Mouse (Mus musculus): ENCODE measurements at regions not wholly inside any gene's neighbourhood (a gene's known extent, or its start where the extent isn't known, plus 50 kb on each side); places are given as distances from the start of the nearest gene placed in this dataset.
A peak's percentile ranks its signal among the peaks of the same experiment; 100 is the strongest.

- no peak for DNase-seq (ENCODE audit: low spot score in 2 of 2)
These were observed 164.0 kb upstream of the Slc24a3 start for GRCm38 (mm10) chr2:145003509-145003908.

GRCm38 (mm10) chr2:145010674-145011073 is 156.9 kb upstream of the Slc24a3 start:
- DNase-seq (ENCODE audit: low spot score in 2 of 2), result no peak

GRCm38 (mm10) chr2:145011221-145011620 is 156.3 kb upstream of the Slc24a3 start:
- DNase-seq (ENCODE audit: low spot score in 2 of 2), result no peak

- no peak for DNase-seq (ENCODE audit: low spot score in 2 of 2)
These were observed 151.6 kb upstream of the Slc24a3 start for GRCm38 (mm10) chr2:145015951-145016350.

GRCm38 (mm10) chr2:145016939-145017338 is 150.6 kb upstream of the Slc24a3 start:
- DNase-seq (ENCODE audit: low spot score in 2 of 2), result no peak

- DNase-seq (ENCODE audit: low spot score in 2 of 2), result no peak
These were observed 149.9 kb upstream of the Slc24a3 start for GRCm38 (mm10) chr2:145017625-145018167.

GRCm38 (mm10) chr2:145047743-145048142 is 119.8 kb upstream of the Slc24a3 start:
- no peak for DNase-seq (ENCODE audit: low spot score in 2 of 2)

- DNase-seq (ENCODE audit: low spot score in 2 of 2), result no peak
These were observed 117.7 kb upstream of the Slc24a3 start for GRCm38 (mm10) chr2:145049655-145050376.

GRCm38 (mm10) chr2:145052405-145052804 is 115.1 kb upstream of the Slc24a3 start:
- DNase-seq (ENCODE audit: low spot score in 2 of 2), result no peak

- DNase-seq (ENCODE audit: low spot score in 2 of 2), result no peak
These were observed 111.3 kb upstream of the Slc24a3 start for GRCm38 (mm10) chr2:145056219-145056618.

- DNase-seq (ENCODE audit: low spot score in 2 of 2), result no peak
These were observed 110.8 kb upstream of the Slc24a3 start for GRCm38 (mm10) chr2:145056762-145057161.

- DNase-seq (ENCODE audit: low spot score in 2 of 2), result no peak
These were observed 97.6 kb upstream of the Slc24a3 start for GRCm38 (mm10) chr2:145069931-145070330.

- no peak for DNase-seq (ENCODE audit: low spot score in 2 of 2)
These were observed 85.6 kb upstream of the Slc24a3 start for GRCm38 (mm10) chr2:145081926-145082325.

GRCm38 (mm10) chr2:145084621-145085020 is 82.9 kb upstream of the Slc24a3 start:
- DNase-seq (ENCODE audit: low spot score in 2 of 2), result no peak

- peak in 1 of 2 experiments; percentile 8 for DNase-seq (ENCODE audit: low spot score in 2 of 2)
These were observed 81.4 kb upstream of the Slc24a3 start for GRCm38 (mm10) chr2:145086118-145086517.

GRCm38 (mm10) chr2:145103295-145103694 is 64.3 kb upstream of the Slc24a3 start:
- no peak for DNase-seq (ENCODE audit: low spot score in 2 of 2)

- DNase-seq (ENCODE audit: low spot score in 2 of 2), result no peak
These were observed 55.9 kb upstream of the Slc24a3 start for GRCm38 (mm10) chr2:145111615-145112014.

GRCm38 (mm10) chr2:145115043-145115442 is 52.5 kb upstream of the Slc24a3 start:
- no peak for DNase-seq (ENCODE audit: low spot score in 2 of 2)
